Mouse (Mus musculus): Measurements from ENCODE around the gene Abca17.

GRCm38 (mm10) chr17:24375886-24376285, 25.0 kb upstream of the Abca17 start:
- TF ChIP-seq CTCF (IDR thresholded peaks at IDR 0.05; ENCODE audit: extremely low read depth, insufficient read depth, low read length), result no peak
- no peak for TF ChIP-seq POLR2A (IDR thresholded peaks at IDR 0.05; ENCODE audit: extremely low read depth, insufficient read depth, low read length)
